Mouse (Mus musculus): Measurements from ENCODE around the gene Chtf18. TPM values are rescaled to one million over a fixed set of nuclear protein-coding genes. Genes with fewer than 3 reads are reported as not detected.

Gene Chtf18
- polyA plus RNA-seq, 1 experiment from 2014 or later: 10.3 TPM

DNA sequence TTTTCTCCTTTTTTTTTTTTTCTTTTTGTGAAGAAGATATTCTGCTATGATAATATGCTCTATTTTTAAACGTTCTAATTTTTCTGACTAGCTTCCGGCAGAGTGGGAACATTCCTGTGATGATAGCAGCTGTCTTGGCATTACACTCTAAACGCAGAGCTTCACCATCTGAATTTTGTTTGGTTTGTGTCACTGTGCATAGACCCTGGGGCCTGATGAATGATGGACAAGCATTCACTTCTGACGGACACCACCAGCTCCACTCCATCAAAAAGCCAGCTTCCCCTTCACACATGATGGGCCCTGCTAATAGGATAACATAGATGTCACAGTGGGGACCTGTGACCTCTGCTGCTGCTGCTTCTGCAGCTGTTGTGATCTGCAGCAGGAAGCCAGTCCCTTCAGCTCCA, 34.3 kb upstream of the Chtf18 start:
- WGBS: 55% methylated on average over 4 of the region's 4 CpGs
- no peak for ATAC-seq (replicated peaks; ENCODE audit: low FRiP score, low read depth)

GRCm38 (mm10) chr17:25760148-25760547, 32.9 kb upstream of the Chtf18 start:
- ATAC-seq (replicated peaks; ENCODE audit: low FRiP score, low read depth) (no peak), DNase-seq (ENCODE audit: low spot score) (no peak)
- H3K27ac ChIP-seq: no peak overlapping the region
- no peaks in the 10 kb centered on the region for H3K9me3 ChIP-seq (replicated peaks; ENCODE audit: low read length)
- H3K36me3 ChIP-seq (ENCODE audit: insufficient read depth, low read length): no peaks in the 10 kb centered on the region
- TF ChIP-seq CTCF (IDR thresholded peaks at IDR 0.05; ENCODE audit: low read depth): no peak
- H3K4me3 ChIP-seq (replicated peaks; ENCODE audit: low read depth, low read length): no peak overlapping the region
- H3K9ac ChIP-seq (ENCODE audit: low read depth, low read length): no peak overlapping the region
- H3K4me1 ChIP-seq (replicated peaks; ENCODE audit: insufficient read depth, low read length): no peaks in the 10 kb centered on the region
- H3K27me3 ChIP-seq (ENCODE audit: insufficient read depth, low read length): no peaks in the 10 kb centered on the region
- 62% methylated on average over 8 of the region's 8 CpGs for WGBS
- no peak overlapping the region for H3K4me2 ChIP-seq (ENCODE audit: low read length)

More for the DNA sequence above, 34.3 kb upstream of the Chtf18 start:
- Histone ChIP-seq H3K4me3 (replicated peaks; ENCODE audit: low read depth, low read length) (no peak overlapping the region), H3K4me2 (ENCODE audit: low read length) (no peak overlapping the region), H3K27me3 (ENCODE audit: insufficient read depth, low read length) (no peaks in the 10 kb centered on the region), H3K9me3 (replicated peaks; ENCODE audit: low read length) (no peaks in the 10 kb centered on the region), H3K4me1 (replicated peaks; ENCODE audit: insufficient read depth, low read length) (no peaks in the 10 kb centered on the region), H3K9ac (ENCODE audit: low read depth, low read length) (no peak overlapping the region), H3K36me3 (ENCODE audit: insufficient read depth, low read length) (no peaks in the 10 kb centered on the region), H3K27ac (no peak overlapping the region)
- TF ChIP-seq CTCF (IDR thresholded peaks at IDR 0.05; ENCODE audit: low read depth): no peak
- no peak for DNase-seq (ENCODE audit: low spot score)

GRCm38 (mm10) chr17:25757691-25758090, 30.5 kb upstream of the Chtf18 start:
- Histone ChIP-seq H3K4me2 (ENCODE audit: low read length) (no peak overlapping the region), H3K36me3 (ENCODE audit: insufficient read depth, low read length) (no peaks in the 10 kb centered on the region), H3K27ac (no peak overlapping the region), H3K9me3 (replicated peaks; ENCODE audit: low read length) (no peaks in the 10 kb centered on the region), H3K27me3 (ENCODE audit: insufficient read depth, low read length) (no peaks in the 10 kb centered on the region), H3K4me3 (replicated peaks; ENCODE audit: low read depth, low read length) (no peak overlapping the region), H3K9ac (ENCODE audit: low read depth, low read length) (no peak overlapping the region), H3K4me1 (replicated peaks; ENCODE audit: insufficient read depth, low read length) (no peaks in the 10 kb centered on the region)
- DNase-seq (ENCODE audit: low spot score) (no peak), ATAC-seq (replicated peaks; ENCODE audit: low FRiP score, low read depth) (no peak)
- 53% methylated on average over 3 of the region's 3 CpGs for WGBS
- no peak for TF ChIP-seq CTCF (IDR thresholded peaks at IDR 0.05; ENCODE audit: low read depth)

DNA sequence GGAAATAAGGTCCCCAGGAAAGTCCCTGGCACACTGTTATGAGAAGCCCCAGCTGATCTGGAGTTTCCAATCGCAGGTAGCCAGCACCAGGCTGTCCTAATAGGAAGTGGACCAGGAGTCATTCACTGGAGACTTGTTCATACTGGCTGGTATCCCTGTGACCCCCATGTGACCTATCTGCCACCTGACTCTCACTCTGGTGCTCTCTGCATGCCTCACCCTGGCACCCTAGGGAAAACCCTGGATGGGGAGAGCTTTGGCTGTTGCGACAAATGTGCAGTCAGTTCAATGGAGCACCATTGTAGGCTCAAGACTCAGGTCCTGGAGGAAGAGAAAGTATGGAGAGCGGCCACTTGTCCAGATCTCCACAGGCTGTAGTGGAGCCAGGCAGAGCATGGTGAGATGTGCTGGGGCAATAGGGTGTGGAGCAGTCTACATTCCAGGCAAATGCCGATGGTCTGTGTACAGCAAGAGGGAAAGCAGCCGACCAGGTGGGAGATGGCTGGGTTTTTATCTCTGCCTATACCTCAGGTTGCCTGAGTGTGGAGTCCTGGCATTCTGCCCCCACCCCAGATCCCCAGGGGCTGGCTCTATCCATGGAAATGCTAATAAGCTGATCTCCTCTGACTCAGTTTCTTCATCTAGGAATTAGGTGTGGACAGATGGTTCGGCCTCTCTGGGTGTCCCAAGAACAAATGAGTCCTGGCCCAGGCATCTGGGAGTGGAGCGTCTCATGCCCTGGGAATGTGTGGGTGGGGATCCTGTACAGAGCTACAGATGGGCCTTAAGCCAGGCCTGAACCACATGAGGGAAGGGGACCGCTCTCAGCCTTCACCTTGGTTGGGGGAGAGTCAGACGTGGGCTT, 29.4 kb upstream of the Chtf18 start:
- Histone ChIP-seq H3K36me3 (ENCODE audit: insufficient read depth, low read length) (no peaks in the 10 kb centered on the region), H3K27me3 (ENCODE audit: insufficient read depth, low read length) (no peaks in the 10 kb centered on the region), H3K4me3 (replicated peaks; ENCODE audit: low read depth, low read length) (no peak overlapping the region), H3K4me2 (ENCODE audit: low read length) (no peak overlapping the region), H3K27ac (no peak overlapping the region), H3K9ac (ENCODE audit: low read depth, low read length) (no peak overlapping the region), H3K4me1 (replicated peaks; ENCODE audit: insufficient read depth, low read length) (no peaks in the 10 kb centered on the region), H3K9me3 (replicated peaks; ENCODE audit: low read length) (no peaks in the 10 kb centered on the region)
- TF ChIP-seq CTCF (IDR thresholded peaks at IDR 0.05; ENCODE audit: low read depth): no peak
- ATAC-seq (replicated peaks; ENCODE audit: low FRiP score, low read depth) (peak; percentile 34; the same call in 1 of the 2 replicates), DNase-seq (ENCODE audit: low spot score) (no peak)
- 63% methylated on average over 9 of the region's 9 CpGs for WGBS

DNA sequence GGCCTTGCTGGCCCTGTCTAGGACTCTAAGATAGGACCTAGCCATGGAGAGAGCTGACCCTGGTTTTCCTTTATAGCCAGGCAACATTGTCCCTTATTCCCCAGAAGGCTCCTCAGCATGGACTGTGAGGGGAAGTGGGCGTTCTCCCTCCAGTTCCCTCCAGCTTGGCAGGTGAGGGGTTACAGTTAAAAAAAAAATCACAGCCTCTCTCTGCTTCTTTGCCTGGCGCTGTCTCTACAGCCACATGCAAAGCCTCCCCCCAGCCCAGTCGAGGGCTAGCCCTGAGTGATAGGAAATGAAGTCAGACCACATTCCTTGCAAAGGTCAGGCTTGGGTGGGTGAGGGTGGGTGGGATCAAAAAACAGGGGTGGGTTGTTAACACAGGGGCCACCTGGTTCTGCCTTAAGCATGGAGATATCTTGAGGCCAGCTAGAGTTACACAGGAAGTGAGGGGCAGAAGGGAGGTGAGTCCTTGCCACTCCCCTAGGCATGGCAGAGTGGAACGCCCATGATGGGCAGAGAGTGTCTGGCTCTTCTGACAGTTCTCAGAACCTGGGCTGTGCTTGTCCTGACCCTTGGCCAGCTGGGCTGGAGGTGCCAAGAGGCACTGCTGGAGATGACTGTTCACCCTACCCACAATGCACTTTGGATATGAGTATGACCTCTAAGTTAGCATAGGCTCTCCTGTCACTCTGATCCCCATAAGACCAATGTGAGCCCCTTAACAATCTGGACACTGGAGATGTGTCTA, 28.6 kb upstream of the Chtf18 start:
- Histone ChIP-seq H3K27me3 (ENCODE audit: insufficient read depth, low read length) (no peaks in the 10 kb centered on the region), H3K9ac (ENCODE audit: low read depth, low read length) (no peak overlapping the region), H3K36me3 (ENCODE audit: insufficient read depth, low read length) (no peaks in the 10 kb centered on the region), H3K9me3 (replicated peaks; ENCODE audit: low read length) (no peaks in the 10 kb centered on the region), H3K4me1 (replicated peaks; ENCODE audit: insufficient read depth, low read length) (no peaks in the 10 kb centered on the region; the same call in 1 of the 2 replicates), H3K27ac (no peak overlapping the region), H3K4me3 (replicated peaks; ENCODE audit: low read depth, low read length) (no peak overlapping the region), H3K4me2 (ENCODE audit: low read length) (no peak overlapping the region)
- TF ChIP-seq CTCF (IDR thresholded peaks at IDR 0.05; ENCODE audit: low read depth): no peak
- WGBS: 18% methylated on average over 4 of the region's 4 CpGs
- ATAC-seq (replicated peaks; ENCODE audit: low FRiP score, low read depth) (peak; percentile 41; the same call in 1 of the 2 replicates), DNase-seq (ENCODE audit: low spot score) (peak; percentile 18)

GRCm38 (mm10) chr17:25755086-25755485, 27.9 kb upstream of the Chtf18 start:
- 80% methylated on average over 4 of the region's 4 CpGs for WGBS
- ATAC-seq (replicated peaks; ENCODE audit: low FRiP score, low read depth): no peak
- Histone ChIP-seq H3K36me3 (ENCODE audit: insufficient read depth, low read length) (no peaks in the 10 kb centered on the region), H3K27ac (no peak overlapping the region), H3K9me3 (replicated peaks; ENCODE audit: low read length) (no peaks in the 10 kb centered on the region), H3K4me3 (replicated peaks; ENCODE audit: low read depth, low read length) (no peak overlapping the region), H3K4me1 (replicated peaks; ENCODE audit: insufficient read depth, low read length) (no peaks in the 10 kb centered on the region; the same call in 1 of the 2 replicates), H3K4me2 (ENCODE audit: low read length) (no peak overlapping the region), H3K27me3 (ENCODE audit: insufficient read depth, low read length) (no peaks in the 10 kb centered on the region), H3K9ac (ENCODE audit: low read depth, low read length) (no peak overlapping the region)
- DNase-seq (ENCODE audit: low spot score): no peak
- no peak for TF ChIP-seq CTCF (IDR thresholded peaks at IDR 0.05; ENCODE audit: low read depth)
